Mouse (Mus musculus) kidney, adult 2 months (tissue): ENCODE results near the gene Ccdc9b.

ENCODE experiments used
- CTCF ChIP-seq: fragments of 200-500 bp; conservative IDR thresholded peaks from 2 replicates; pipeline ENCODE4 v1.5.1; 2011; ENCODE audit warnings: low read depth, mild to moderate bottlenecking, control low read depth, low read length, moderate library complexity, mixed read lengths; ENCODE audit not compliant: insufficient read depth, insufficient read length
- POLR2A ChIP-seq: fragments of 200-500 bp; IDR thresholded peaks from one replicate; pipeline ENCODE4 v1.6.1; 2011; ENCODE audit warnings: low read depth, low read length, control low read depth

DNA sequence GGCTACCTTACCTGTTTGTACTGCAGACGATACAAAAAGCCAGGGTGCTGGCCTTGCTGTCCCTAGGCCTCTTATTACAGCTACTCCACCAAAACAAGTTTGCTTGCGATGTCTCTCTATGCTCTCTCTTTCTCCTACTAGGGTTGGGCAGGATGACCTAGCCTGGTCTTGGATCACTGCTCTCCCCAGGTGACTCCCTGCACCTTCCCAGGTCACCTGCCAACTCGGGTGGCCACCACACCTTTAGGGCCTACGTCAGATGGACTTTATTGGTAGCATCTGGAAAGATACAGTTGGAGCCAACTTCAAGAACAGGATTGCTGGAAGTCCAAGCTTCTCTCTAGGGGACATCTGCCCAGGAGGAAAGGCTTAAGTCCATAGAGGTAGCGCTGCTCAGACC is 2.4 kb upstream of the Ccdc9b start:
- TF ChIP-seq CTCF = no peak
- TF ChIP-seq POLR2A = no peak
